Mouse (Mus musculus): Measurements from ENCODE around the gene Rd3l. TPM values are rescaled to one million over a fixed set of nuclear protein-coding genes. Genes with fewer than 3 reads are reported as not detected.

Gene Rd3l
- total RNA-seq, 2 experiments from 2014 or later, result not detected

Other genes with a start within 250 kb of the Rd3l start
- gene Klc1, start 222.5 kb downstream of the Rd3l start, total RNA-seq (2021), result 100 to 1,000 TPM; 672 to 713 TPM
- gene Xrcc3, start 167.4 kb downstream of the Rd3l start, total RNA-seq (2021), result 1 to 10 TPM; 3.4 to 4.5 TPM
- 10 to 100 TPM; 20.8 to 25.4 TPM for gene Zfyve21, start 167.1 kb downstream of the Rd3l start, total RNA-seq (2021)
- 100 to 1,000 TPM in 1 of 2 experiments, 10 to 100 TPM in 1; 92.0 to 104 TPM for gene Ppp1r13b, start 73.2 kb downstream of the Rd3l start, total RNA-seq (2021)
- 100 to 1,000 TPM; 357 to 419 TPM for gene Atp5mpl, start 14.3 kb downstream of the Rd3l start, total RNA-seq (2021)
- under 1 TPM; 0.30 to 0.33 TPM for gene Tdrd9, start 9.8 kb downstream of the Rd3l start, total RNA-seq (2021)
- gene Aspg, start 125.4 kb upstream of the Rd3l start, total RNA-seq (2021), result 1 to 10 TPM; 1.8 to 2.2 TPM
- 1 to 10 TPM; 4.4 to 4.5 TPM for gene Kif26a, start 164.9 kb upstream of the Rd3l start, total RNA-seq (2021)